Mouse (Mus musculus): ENCODE results near the gene Atrip.

- TF ChIP-seq CTCF (IDR thresholded peaks at IDR 0.05; ENCODE audit: extremely low read depth, insufficient read depth, low read length): peak; percentile 58
- no peak for TF ChIP-seq POLR2A (IDR thresholded peaks at IDR 0.05; ENCODE audit: extremely low read depth, insufficient read depth, low read length)
These were observed 27.6 kb downstream of the Atrip start for GRCm38 (mm10) chr9:109046306-109046705.

Measured in cortical plate, adult 2 months (tissue).